Mouse (Mus musculus) limb, embryonic 13.5 days (tissue): ENCODE data around the gene Fam241b. TPM values are rescaled to one million over a fixed set of nuclear protein-coding genes. Genes with fewer than 3 reads are reported as not detected.
A peak's percentile ranks its signal among the peaks of the same experiment; 100 is the strongest.
"Not testable (repeated sequence)": the region's sequence is repeated elsewhere in the genome, so short reads cannot be mapped to it uniquely, and the experiment has no call there.

Source experiments
- ATAC-seq: fragments of 200-750 bp; cut with Nextera tagmentation; 2 replicates; pipeline ENCODE4 v1.8.0; 2017; ENCODE audit warnings: low read depth, moderate number of reproducible peaks, moderate TSS enrichment; ENCODE audit not compliant: low FRiP score
- H3K27ac ChIP-seq: fragments of 300-500 bp; sonication (generic); 2 replicates; pipeline ENCODE4 v1.5.1; 2015; ENCODE audit warnings: inconsistent platforms, mild to moderate bottlenecking, moderate library complexity
- H3K27me3 ChIP-seq: fragments of 300-500 bp; sonication (generic); 2 replicates; pipeline ENCODE4 v1.6.1; 2015; ENCODE audit warnings: mild to moderate bottlenecking, inconsistent platforms
- H3K36me3 ChIP-seq: fragments of 300-500 bp; sonication (generic); 2 replicates; pipeline ENCODE4 v1.6.1; 2015; ENCODE audit warnings: inconsistent platforms, mild to moderate bottlenecking, moderate library complexity
- H3K4me1 ChIP-seq: fragments of 300-500 bp; sonication (generic); 2 replicates; pipeline ENCODE4 v1.6.1; 2015; ENCODE audit warnings: inconsistent platforms
- H3K4me2 ChIP-seq: fragments of 300-500 bp; sonication (generic); replicated peaks from 2 replicates; pipeline ENCODE4 v1.6.1; 2015; ENCODE audit warnings: inconsistent platforms, mild to moderate bottlenecking, moderate library complexity
- H3K4me3 ChIP-seq: fragments of 300-500 bp; sonication (generic); 2 replicates; pipeline ENCODE4 v1.5.1; 2015; ENCODE audit warnings: moderate library complexity, mild to moderate bottlenecking, inconsistent platforms
- H3K9ac ChIP-seq: fragments of 300-500 bp; sonication (generic); 2 replicates; pipeline ENCODE4 v1.6.1; 2015; ENCODE audit warnings: mild to moderate bottlenecking, inconsistent platforms
- H3K9me3 ChIP-seq: fragments of 300-500 bp; sonication (generic); 2 replicates; pipeline ENCODE4 v1.6.1; 2016; ENCODE audit warnings: inconsistent platforms
- WGBS: fragments of 180-500 bp; shearing (Covaris S2); methylation state at CpG from one replicate; pipeline ENCODE4 v1.1.7; 2015; 5-methylcytosine and 5-hydroxymethylcytosine counted together
- polyA plus RNA-seq: library from polyadenylated mRNA; unstranded; fragments of >200 nt; fragmentation: Nextera tagmentation; extraction: Ambion mirVana; gene quantifications from 2 replicates; pipeline ENCODE4 v1.2.1, GENCODE M21; 2015

Gene Fam241b
- polyA plus RNA-seq, 1 experiment from 2014 or later: 16.2 TPM

GRCm38 (mm10) chr10:62089071-62089470 is 54.6 kb downstream of the Fam241b start:
- WGBS: 58% methylated on average over 7 of the region's 7 CpGs
- H3K4me2 ChIP-seq: no peak overlapping the region
- no peaks in the 10 kb centered on the region for H3K9me3 ChIP-seq
- no peak overlapping the region for H3K27ac ChIP-seq
- no peaks in the 10 kb centered on the region for H3K4me1 ChIP-seq
- H3K9ac ChIP-seq: 0 out of 2 replicates have a peak overlapping the region, but pooled peaks have one; percentile 2
- no peaks in the 10 kb centered on the region for H3K36me3 ChIP-seq
- H3K27me3 ChIP-seq: no peaks in the 10 kb centered on the region
- no peak for ATAC-seq
- H3K4me3 ChIP-seq: no peak overlapping the region

- Histone ChIP-seq H3K4me3 (no peak overlapping the region), H3K9me3 (no peaks in the 10 kb centered on the region), H3K4me2 (no peak overlapping the region), H3K27ac (no peak overlapping the region), H3K36me3 (no peaks in the 10 kb centered on the region), H3K27me3 (no peaks in the 10 kb centered on the region), H3K4me1 (no peaks in the 10 kb centered on the region), H3K9ac (no peak overlapping the region)
- WGBS: 83% methylated on average over 5 of the region's 5 CpGs
- ATAC-seq: no peak
Observed at GRCm38 (mm10) chr10:62088411-62088810, 55.3 kb downstream of the Fam241b start.

GRCm38 (mm10) chr10:62086826-62087225 is 56.9 kb downstream of the Fam241b start:
- no peak overlapping the region for H3K27ac ChIP-seq
- ATAC-seq: no peak
- H3K4me2 ChIP-seq: no peak overlapping the region

GRCm38 (mm10) chr10:62086044-62086443 is 57.7 kb downstream of the Fam241b start:
- no peak overlapping the region for H3K4me3 ChIP-seq
- H3K9ac ChIP-seq: no peak overlapping the region
- no peak overlapping the region for H3K27ac ChIP-seq
- no peaks in the 10 kb centered on the region for H3K36me3 ChIP-seq
- no peaks in the 10 kb centered on the region for H3K4me1 ChIP-seq
- no peaks in the 10 kb centered on the region for H3K9me3 ChIP-seq
- WGBS: 67% methylated on average over 2 of the region's 2 CpGs
- H3K4me2 ChIP-seq: no peak overlapping the region
- no peaks in the 10 kb centered on the region for H3K27me3 ChIP-seq
- ATAC-seq: no peak

More at GRCm38 (mm10) chr10:62086826-62087225, 56.9 kb downstream of the Fam241b start:
- Histone ChIP-seq H3K27me3 (no peaks in the 10 kb centered on the region), H3K36me3 (no peaks in the 10 kb centered on the region), H3K9ac (no peak overlapping the region), H3K4me1 (no peaks in the 10 kb centered on the region), H3K4me3 (no peak overlapping the region), H3K9me3 (no peaks in the 10 kb centered on the region)
- WGBS: 87% methylated on average over 5 of the region's 5 CpGs

- no peaks in the 10 kb centered on the region for H3K4me1 ChIP-seq
- no peak overlapping the region for H3K27ac ChIP-seq
- no peak overlapping the region for H3K4me3 ChIP-seq
- H3K36me3 ChIP-seq: no peaks in the 10 kb centered on the region
- H3K4me2 ChIP-seq: no peak overlapping the region
- peaks cover 10% of the 10 kb centered on the region for H3K9me3 ChIP-seq
- H3K27me3 ChIP-seq: no peaks in the 10 kb centered on the region
- WGBS: 56% methylated on average over 11 of the region's 11 CpGs
- H3K9ac ChIP-seq: no peak overlapping the region
- ATAC-seq: no peak; the same call in 1 of the 2 replicates
Observed at GRCm38 (mm10) chr10:62076248-62077134, 67.2 kb downstream of the Fam241b start.

GRCm38 (mm10) chr10:62071346-62071745 is 72.4 kb downstream of the Fam241b start:
- not testable (repeated sequence) for H3K4me1 ChIP-seq, H3K27ac ChIP-seq, H3K9me3 ChIP-seq, H3K36me3 ChIP-seq, H3K27me3 ChIP-seq, H3K9ac ChIP-seq, H3K4me3 ChIP-seq, H3K4me2 ChIP-seq, ATAC-seq
- 80% methylated on average over 14 of the region's 14 CpGs for WGBS

- no peaks in the 10 kb centered on the region for H3K36me3 ChIP-seq
- no peak overlapping the region for H3K27ac ChIP-seq
- no peak overlapping the region for H3K9ac ChIP-seq
- H3K4me3 ChIP-seq: no peak overlapping the region
- WGBS: 93% methylated on average over 8 of the region's 8 CpGs
- H3K9me3 ChIP-seq: peaks cover 3% of the 10 kb centered on the region; the same call in 1 of the 2 replicates
- ATAC-seq: no peak
- peaks cover 5% of the 10 kb centered on the region; the same call in 1 of the 2 replicates for H3K4me1 ChIP-seq
- no peaks in the 10 kb centered on the region for H3K27me3 ChIP-seq
- no peak overlapping the region for H3K4me2 ChIP-seq
Observed at GRCm38 (mm10) chr10:62070636-62071035, 73.1 kb downstream of the Fam241b start.

- H3K9ac ChIP-seq: no peak overlapping the region
- H3K4me1 ChIP-seq: peaks cover 5% of the 10 kb centered on the region; the same call in 1 of the 2 replicates
- H3K9me3 ChIP-seq: peaks cover 3% of the 10 kb centered on the region; the same call in 1 of the 2 replicates
- ATAC-seq: no peak
- no peaks in the 10 kb centered on the region for H3K27me3 ChIP-seq
- 93% methylated on average over 3 of the region's 3 CpGs for whole genome bisulfite sequencing
- no peak overlapping the region for H3K4me2 ChIP-seq
- H3K27ac ChIP-seq: no peak overlapping the region
- no peaks in the 10 kb centered on the region for H3K36me3 ChIP-seq
- H3K4me3 ChIP-seq: no peak overlapping the region
Observed at GRCm38 (mm10) chr10:62069946-62070345, 73.8 kb downstream of the Fam241b start.

- H3K4me2 ChIP-seq: no peak overlapping the region
- WGBS: 78% methylated on average over 7 of the region's 7 CpGs
- peaks cover 3% of the 10 kb centered on the region; the same call in 1 of the 2 replicates for H3K9me3 ChIP-seq
- H3K27ac ChIP-seq: no peak overlapping the region
- no peaks in the 10 kb centered on the region for H3K36me3 ChIP-seq
- no peaks in the 10 kb centered on the region for H3K27me3 ChIP-seq
- no peak for ATAC-seq
- no peak overlapping the region for H3K4me3 ChIP-seq
- peaks cover 5% of the 10 kb centered on the region; the same call in 1 of the 2 replicates for H3K4me1 ChIP-seq
- H3K9ac ChIP-seq: no peak overlapping the region
Observed at GRCm38 (mm10) chr10:62069398-62069797, 74.3 kb downstream of the Fam241b start.

GRCm38 (mm10) chr10:62068532-62068931 is 75.2 kb downstream of the Fam241b start:
- Histone ChIP-seq H3K27me3 (no peaks in the 10 kb centered on the region), H3K9me3 (no peaks in the 10 kb centered on the region), H3K9ac (no peak overlapping the region), H3K4me1 (peaks cover 5% of the 10 kb centered on the region; the same call in 1 of the 2 replicates), H3K4me3 (no peak overlapping the region), H3K4me2 (no peak overlapping the region), H3K27ac (no peak overlapping the region), H3K36me3 (no peaks in the 10 kb centered on the region)
- no peak for ATAC-seq
- WGBS: 52% methylated on average over 9 of the region's 9 CpGs

GRCm38 (mm10) chr10:62066213-62066612 is 77.5 kb downstream of the Fam241b start:
- Histone ChIP-seq H3K4me3 (no peak overlapping the region), H3K4me1 (peaks cover 10% of the 10 kb centered on the region), H3K36me3 (no peaks in the 10 kb centered on the region), H3K27ac (no peak overlapping the region), H3K4me2 (no peak overlapping the region), H3K27me3 (no peaks in the 10 kb centered on the region), H3K9me3 (no peaks in the 10 kb centered on the region), H3K9ac (no peak overlapping the region)
- no peak for ATAC-seq
- 72% methylated on average over 7 of the region's 7 CpGs for WGBS

GRCm38 (mm10) chr10:62062786-62063185 is 80.9 kb downstream of the Fam241b start:
- no peak overlapping the region for H3K4me3 ChIP-seq
- no peak overlapping the region for H3K9ac ChIP-seq
- H3K9me3 ChIP-seq: no peaks in the 10 kb centered on the region
- no peaks in the 10 kb centered on the region for H3K27me3 ChIP-seq
- H3K36me3 ChIP-seq: no peaks in the 10 kb centered on the region
- H3K4me2 ChIP-seq: no peak overlapping the region
- no peak for ATAC-seq
- 58% methylated on average over 5 of the region's 5 CpGs for WGBS
- peaks cover 26% of the 10 kb centered on the region for H3K4me1 ChIP-seq
- H3K27ac ChIP-seq: no peak overlapping the region
